Mouse (Mus musculus): ENCODE data around the gene Prr19. TPM values are rescaled to one million over a fixed set of nuclear protein-coding genes. Genes with fewer than 3 reads are reported as not detected.

Prr19 gene
- polyA plus RNA-seq, 1 experiment from 2014 or later = 1.4 TPM

GRCm38 (mm10) chr7:25293191-25293739 is 7.9 kb upstream of the Prr19 start:
- ATAC-seq (ENCODE audit: insufficient number of reproducible peaks, low FRiP score, low TSS enrichment, low read depth) (no peak), DNase-seq (ENCODE audit: low spot score) (no peak)
- H3K4me3 ChIP-seq (ENCODE audit: low read depth, low read length) = no peak overlapping the region
- H3K27ac ChIP-seq (replicated peaks; ENCODE audit: low read depth, low read length) = no peak overlapping the region
- H3K4me2 ChIP-seq (ENCODE audit: low read depth, severe bottlenecking) = no peak overlapping the region
- H3K36me3 ChIP-seq (ENCODE audit: control insufficient read depth, insufficient read depth, low read length) = peaks cover 52% of the 10 kb centered on the region
- H3K27me3 ChIP-seq (ENCODE audit: control insufficient read depth, insufficient read depth, low read length) = no peaks in the 10 kb centered on the region
- H3K9ac ChIP-seq (ENCODE audit: low read length) = no peak overlapping the region
- 87% methylated on average over 9 of the region's 10 CpGs for WGBS
- H3K4me1 ChIP-seq (ENCODE audit: control insufficient read depth, insufficient read depth, low read length) = peaks cover 7% of the 10 kb centered on the region; the same call in 1 of the 2 replicates
- H3K9me3 ChIP-seq (ENCODE audit: control insufficient read depth, low read length) = no peaks in the 10 kb centered on the region

- Histone ChIP-seq H3K36me3 (ENCODE audit: control insufficient read depth, insufficient read depth, low read length) (peaks cover 40% of the 10 kb centered on the region), H3K27ac (replicated peaks; ENCODE audit: low read depth, low read length) (no peak overlapping the region), H3K27me3 (ENCODE audit: control insufficient read depth, insufficient read depth, low read length) (no peaks in the 10 kb centered on the region), H3K4me3 (ENCODE audit: low read depth, low read length) (no peak overlapping the region), H3K9ac (ENCODE audit: low read length) (no peak overlapping the region), H3K4me1 (ENCODE audit: control insufficient read depth, insufficient read depth, low read length) (peaks cover 7% of the 10 kb centered on the region; the same call in 1 of the 2 replicates), H3K4me2 (ENCODE audit: low read depth, severe bottlenecking) (no peak overlapping the region), H3K9me3 (ENCODE audit: control insufficient read depth, low read length) (no peaks in the 10 kb centered on the region)
- ATAC-seq (ENCODE audit: insufficient number of reproducible peaks, low FRiP score, low TSS enrichment, low read depth) (no peak), DNase-seq (ENCODE audit: low spot score) (no peak)
- 93% methylated on average over 4 of the region's 4 CpGs for WGBS
Observed at GRCm38 (mm10) chr7:25294495-25294894, 6.7 kb upstream of the Prr19 start.

GRCm38 (mm10) chr7:25294960-25295722 is 6.1 kb upstream of the Prr19 start:
- Histone ChIP-seq H3K4me1 (ENCODE audit: control insufficient read depth, insufficient read depth, low read length) (peaks cover 7% of the 10 kb centered on the region; the same call in 1 of the 2 replicates), H3K36me3 (ENCODE audit: control insufficient read depth, insufficient read depth, low read length) (peaks cover 33% of the 10 kb centered on the region), H3K27me3 (ENCODE audit: control insufficient read depth, insufficient read depth, low read length) (no peaks in the 10 kb centered on the region), H3K4me3 (ENCODE audit: low read depth, low read length) (no peak overlapping the region), H3K4me2 (ENCODE audit: low read depth, severe bottlenecking) (no peak overlapping the region), H3K9ac (ENCODE audit: low read length) (no peak overlapping the region), H3K9me3 (ENCODE audit: control insufficient read depth, low read length) (no peaks in the 10 kb centered on the region), H3K27ac (replicated peaks; ENCODE audit: low read depth, low read length) (no peak overlapping the region)
- no peak for ATAC-seq (ENCODE audit: insufficient number of reproducible peaks, low FRiP score, low TSS enrichment, low read depth)
- WGBS = 87% methylated on average over 12 of the region's 12 CpGs
- DNase-seq (ENCODE audit: low spot score) = no peak

- DNase-seq (ENCODE audit: low spot score) = peak; percentile 64
- peak overlapping the region; percentile 79 for H3K4me2 ChIP-seq (ENCODE audit: low read depth, severe bottlenecking)
- under 1% methylated on average over 21 of the region's 21 CpGs for WGBS
- H3K9ac ChIP-seq (ENCODE audit: low read length) = peak overlapping the region; percentile 90
- H3K27ac ChIP-seq (replicated peaks; ENCODE audit: low read depth, low read length) = peak overlapping the region; percentile 95
- H3K36me3 ChIP-seq (ENCODE audit: control insufficient read depth, insufficient read depth, low read length) = peaks cover 19% of the 10 kb centered on the region; the same call in 1 of the 2 replicates
- peak overlapping the region; percentile 91 for H3K4me3 ChIP-seq (ENCODE audit: low read depth, low read length)
- no peak; the same call in 1 of the 2 replicates for ATAC-seq (ENCODE audit: insufficient number of reproducible peaks, low FRiP score, low TSS enrichment, low read depth)
- peaks cover 7% of the 10 kb centered on the region; the same call in 1 of the 2 replicates for H3K4me1 ChIP-seq (ENCODE audit: control insufficient read depth, insufficient read depth, low read length)
- H3K27me3 ChIP-seq (ENCODE audit: control insufficient read depth, insufficient read depth, low read length) = no peaks in the 10 kb centered on the region
- H3K9me3 ChIP-seq (ENCODE audit: control insufficient read depth, low read length) = no peaks in the 10 kb centered on the region
Observed at GRCm38 (mm10) chr7:25296945-25297453, 4.2 kb upstream of the Prr19 start.

- Histone ChIP-seq H3K4me1 (ENCODE audit: control insufficient read depth, insufficient read depth, low read length) (peaks cover 7% of the 10 kb centered on the region; the same call in 1 of the 2 replicates), H3K27me3 (ENCODE audit: control insufficient read depth, insufficient read depth, low read length) (no peaks in the 10 kb centered on the region), H3K36me3 (ENCODE audit: control insufficient read depth, insufficient read depth, low read length) (peaks cover 13% of the 10 kb centered on the region; the same call in 1 of the 2 replicates), H3K27ac (replicated peaks; ENCODE audit: low read depth, low read length) (peak within 1 kb of the TSS; percentile 95), H3K9me3 (ENCODE audit: control insufficient read depth, low read length) (no peaks in the 10 kb centered on the region), H3K9ac (ENCODE audit: low read length) (peak within 1 kb of the TSS; percentile 90), H3K4me2 (ENCODE audit: low read depth, severe bottlenecking) (peak within 1 kb of the TSS; percentile 79), H3K4me3 (ENCODE audit: low read depth, low read length) (peak within 1 kb of the TSS; percentile 91)
- DNase-seq (ENCODE audit: low spot score) = peak; percentile 91
- peak; percentile 85 for ATAC-seq (ENCODE audit: insufficient number of reproducible peaks, low FRiP score, low TSS enrichment, low read depth)
- under 1% methylated on average over 51 of the region's 52 CpGs for WGBS
Observed at GRCm38 (mm10) chr7:25297454-25298325, 3.5 kb upstream of the Prr19 start, which contains the start of gene Pafah1b3. Gene Pafah1b3, minus strand, starts transcription at chr7:25297986.

- Histone ChIP-seq H3K27ac (replicated peaks; ENCODE audit: low read depth, low read length) (no peak overlapping the region), H3K27me3 (ENCODE audit: control insufficient read depth, insufficient read depth, low read length) (peaks cover 8% of the 10 kb centered on the region; the same call in 1 of the 2 replicates), H3K4me1 (ENCODE audit: control insufficient read depth, insufficient read depth, low read length) (peaks cover 8% of the 10 kb centered on the region; the same call in 1 of the 2 replicates), H3K9ac (ENCODE audit: low read length) (no peak overlapping the region), H3K9me3 (ENCODE audit: control insufficient read depth, low read length) (no peaks in the 10 kb centered on the region), H3K4me3 (ENCODE audit: low read depth, low read length) (no peak overlapping the region), H3K4me2 (ENCODE audit: low read depth, severe bottlenecking) (no peak overlapping the region), H3K36me3 (ENCODE audit: control insufficient read depth, insufficient read depth, low read length) (no peaks in the 10 kb centered on the region)
- DNase-seq (ENCODE audit: low spot score) (no peak), ATAC-seq (ENCODE audit: insufficient number of reproducible peaks, low FRiP score, low TSS enrichment, low read depth) (no peak)
- WGBS = 52% methylated on average over 9 of the region's 9 CpGs
Observed at GRCm38 (mm10) chr7:25303003-25303684, 1.9 kb downstream of the Prr19 start.

GRCm38 (mm10) chr7:25303685-25304006 is 2.4 kb downstream of the Prr19 start:
- 72% methylated on average over 3 of the region's 3 CpGs for WGBS
- H3K36me3 ChIP-seq (ENCODE audit: control insufficient read depth, insufficient read depth, low read length) = no peaks in the 10 kb centered on the region
- no peaks in the 10 kb centered on the region for H3K9me3 ChIP-seq (ENCODE audit: control insufficient read depth, low read length)
- H3K4me3 ChIP-seq (ENCODE audit: low read depth, low read length) = no peak overlapping the region
- no peak for ATAC-seq (ENCODE audit: insufficient number of reproducible peaks, low FRiP score, low TSS enrichment, low read depth)
- no peak for DNase-seq (ENCODE audit: low spot score)
- H3K27ac ChIP-seq (replicated peaks; ENCODE audit: low read depth, low read length) = no peak overlapping the region
- peaks cover 9% of the 10 kb centered on the region; the same call in 1 of the 2 replicates for H3K27me3 ChIP-seq (ENCODE audit: control insufficient read depth, insufficient read depth, low read length)
- no peak overlapping the region for H3K9ac ChIP-seq (ENCODE audit: low read length)
- no peak overlapping the region for H3K4me2 ChIP-seq (ENCODE audit: low read depth, severe bottlenecking)
- peaks cover 8% of the 10 kb centered on the region; the same call in 1 of the 2 replicates for H3K4me1 ChIP-seq (ENCODE audit: control insufficient read depth, insufficient read depth, low read length)
